Mouse (Mus musculus) megakaryocyte, embryonic 14.5 days (primary cell): ENCODE results near the gene Actrt2.

Experiments
- FLI1 ChIP-seq: IDR thresholded peaks from 2 replicates; pipeline ENCODE4 v1.6.1; 2012; ENCODE audit warnings: low read length, inconsistent platforms, mixed read lengths
- GATA1 ChIP-seq: IDR thresholded peaks from 3 replicates; pipeline ENCODE4 v1.6.1; 2012; ENCODE audit warnings: mixed read lengths, low read length, inconsistent platforms, borderline replicate concordance

- no peak for TF ChIP-seq FLI1
- TF ChIP-seq GATA1: no peak
Observed at GRCm38 (mm10) chr4:154662681-154663215, 4.9 kb downstream of the Actrt2 start.
